Mouse (Mus musculus) stomach, postnatal 0 days (tissue): ENCODE data around the gene Wdr11. TPM values are rescaled to one million over a fixed set of nuclear protein-coding genes. Genes with fewer than 3 reads are reported as not detected.

ENCODE experiments used
- ATAC-seq: fragments of 200-750 bp; cut with Nextera tagmentation; 2 replicates; pipeline ENCODE4 v1.8.0; 2017; ENCODE audit not compliant: low FRiP score, low TSS enrichment
- DNase-seq: peaks from one replicate; pipeline ENCODE4 v3.0.0-alpha.2; 2016; ENCODE audit warnings: low spot score
- H3K27ac ChIP-seq: fragments of 300-500 bp; sonication (generic); replicated peaks from 2 replicates; pipeline ENCODE4 v1.5.1; 2014; ENCODE audit warnings: mild to moderate bottlenecking, control low read depth
- H3K27me3 ChIP-seq: fragments of 300-500 bp; sonication (generic); 2 replicates; pipeline ENCODE4 v1.6.1; 2014; ENCODE audit warnings: low read length; ENCODE audit not compliant: control insufficient read depth, insufficient read depth
- H3K36me3 ChIP-seq: fragments of 300-500 bp; sonication (generic); 2 replicates; pipeline ENCODE4 v1.6.1; 2014; ENCODE audit warnings: low read length, mixed read lengths; ENCODE audit not compliant: control insufficient read depth, insufficient read depth
- H3K4me1 ChIP-seq: fragments of 300-500 bp; sonication (generic); replicated peaks from 2 replicates; pipeline ENCODE4 v1.6.1; 2014; ENCODE audit warnings: antibody characterized with exemption; ENCODE audit not compliant: control insufficient read depth, insufficient read depth
- H3K4me2 ChIP-seq: fragments of 300-500 bp; sonication (generic); replicated peaks from 2 replicates; pipeline ENCODE4 v1.6.1; 2014; ENCODE audit warnings: low read depth, mild to moderate bottlenecking, control low read depth, moderate library complexity
- H3K4me3 ChIP-seq: fragments of 300-500 bp; sonication (generic); 2 replicates; pipeline ENCODE4 v1.5.1; 2014; ENCODE audit warnings: low read depth, low read length, control low read depth
- H3K9ac ChIP-seq: fragments of 300-500 bp; sonication (generic); 2 replicates; pipeline ENCODE4 v1.6.1; 2014; ENCODE audit warnings: mild to moderate bottlenecking, low read length, control low read depth, mixed read lengths
- H3K9me3 ChIP-seq: fragments of 300-500 bp; sonication (generic); 2 replicates; pipeline ENCODE4 v1.6.1; 2016; ENCODE audit warnings: low read length; ENCODE audit not compliant: control insufficient read depth
- CTCF ChIP-seq: IDR thresholded peaks from 2 replicates; pipeline ENCODE4 v1.5.1; 2016; ENCODE audit warnings: antibody characterized with exemption, low read depth, mild to moderate bottlenecking, moderate library complexity
- EP300 ChIP-seq: optimal IDR thresholded peaks from 2 replicates; pipeline ENCODE3; 2016; ENCODE audit warnings: antibody characterized with exemption
- WGBS: fragments of 180-500 bp; shearing (Covaris S2); extraction: QIAGEN DNeasy Blood & Tissue Kit; methylation state at CpG from one replicate; pipeline ENCODE4 v1.1.7; 2014; 5-methylcytosine and 5-hydroxymethylcytosine counted together
- polyA plus RNA-seq: library from polyadenylated mRNA; unstranded; fragments of >200 nt; fragmentation: Nextera tagmentation; extraction: Ambion mirVana; gene quantifications from 2 replicates; pipeline ENCODE4 v1.2.1, GENCODE M21; 2015

Wdr11 gene
- polyA plus RNA-seq, 1 experiment from 2014 or later, result 13.9 TPM

DNA sequence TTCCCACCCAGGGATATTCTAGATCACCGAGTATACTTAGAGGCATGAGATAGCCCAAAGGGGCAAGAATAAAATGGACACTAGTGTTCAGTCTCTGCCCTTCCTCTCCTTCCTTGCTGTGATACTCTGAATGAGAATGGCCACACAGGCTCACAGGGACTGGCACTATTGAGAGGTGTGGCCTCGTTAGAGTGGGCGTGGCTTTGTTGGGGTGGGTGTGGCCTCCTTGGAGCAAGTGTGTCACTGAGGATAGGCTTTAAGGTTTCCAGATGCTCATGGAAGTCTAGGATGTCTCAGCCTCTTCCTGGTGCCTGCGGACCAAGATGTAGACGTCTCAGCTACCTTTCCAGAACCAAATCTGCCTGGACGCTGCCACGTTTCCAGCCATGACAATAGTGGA is 56.1 kb downstream of the Wdr11 start:
- no peaks in the 10 kb centered on the region for H3K27me3 ChIP-seq
- no peak overlapping the region for H3K4me2 ChIP-seq
- no peak overlapping the region for H3K4me3 ChIP-seq
- H3K9me3 ChIP-seq, result no peaks in the 10 kb centered on the region
- H3K36me3 ChIP-seq, result no peaks in the 10 kb centered on the region
- DNase-seq (peak; percentile 50), ATAC-seq (no peak)
- TF ChIP-seq EP300 (no peak), CTCF (no peak)
- H3K27ac ChIP-seq, result no peak overlapping the region
- 73% methylated on average over 7 of the region's 7 CpGs for WGBS
- H3K4me1 ChIP-seq, result no peaks in the 10 kb centered on the region
- no peak overlapping the region for H3K9ac ChIP-seq

DNA sequence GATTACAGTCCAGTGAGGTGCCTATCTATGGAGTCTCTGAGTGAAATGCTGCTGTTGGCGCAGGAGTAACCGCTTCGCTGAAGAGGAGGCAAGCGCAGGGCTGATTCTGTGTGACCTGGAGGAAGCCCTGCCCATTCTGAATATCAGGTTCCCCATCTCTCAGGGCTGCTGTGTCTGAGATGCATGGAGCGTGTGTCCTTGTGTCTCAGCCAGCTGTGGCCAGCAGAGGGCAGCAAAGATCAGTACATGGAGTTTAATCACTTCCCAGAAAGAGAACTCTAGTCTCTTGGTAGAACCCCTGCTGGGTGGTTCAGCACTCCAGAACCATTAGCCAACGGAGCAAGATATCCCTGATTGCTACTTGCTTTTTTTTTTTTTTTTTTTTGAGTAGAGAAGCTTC is 57.3 kb downstream of the Wdr11 start:
- H3K27me3 ChIP-seq, result no peaks in the 10 kb centered on the region
- no peaks in the 10 kb centered on the region for H3K9me3 ChIP-seq
- peak; percentile 31; the same call in 1 of the 2 replicates for ATAC-seq
- DNase-seq, result peak; percentile 87
- no peaks in the 10 kb centered on the region for H3K4me1 ChIP-seq
- H3K4me2 ChIP-seq, result no peak overlapping the region
- no peak overlapping the region for H3K4me3 ChIP-seq
- WGBS, result 0% methylated on average over 6 of the region's 6 CpGs
- H3K36me3 ChIP-seq, result no peaks in the 10 kb centered on the region
- H3K9ac ChIP-seq, result no peak overlapping the region
- TF ChIP-seq CTCF (peak; percentile 95), EP300 (no peak)
- no peak overlapping the region for H3K27ac ChIP-seq

DNA sequence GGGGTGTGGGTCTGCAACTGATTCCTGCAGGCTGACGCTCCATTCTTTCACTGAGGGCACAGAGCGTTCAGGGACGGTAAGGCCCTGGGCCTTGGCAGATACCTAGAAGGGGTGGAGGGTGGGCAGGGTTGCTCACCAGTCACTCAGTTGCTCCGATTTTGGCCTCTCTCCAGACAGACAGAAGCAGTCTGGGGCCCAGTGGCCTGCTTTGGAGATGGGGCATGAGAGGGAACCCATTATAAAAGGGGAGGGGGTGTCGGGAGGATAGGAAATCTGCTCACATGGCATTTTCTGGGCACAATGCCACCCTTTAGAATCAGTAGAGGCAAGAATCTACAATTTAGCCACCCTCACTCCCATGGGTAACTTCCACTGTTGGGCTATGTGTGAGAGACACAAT is 59.1 kb downstream of the Wdr11 start:
- H3K4me2 ChIP-seq, result no peak overlapping the region
- H3K27me3 ChIP-seq, result no peaks in the 10 kb centered on the region
- H3K4me1 ChIP-seq, result no peaks in the 10 kb centered on the region; the same call in 1 of the 2 replicates
- peak overlapping the region; percentile 81 for H3K27ac ChIP-seq
- H3K9me3 ChIP-seq, result no peaks in the 10 kb centered on the region
- H3K36me3 ChIP-seq, result no peaks in the 10 kb centered on the region
- no peak overlapping the region for H3K9ac ChIP-seq
- no peak for TF ChIP-seq EP300
- H3K4me3 ChIP-seq, result no peak overlapping the region
- no peak for ATAC-seq
- DNase-seq, result no peak
- 78% methylated on average over 5 of the region's 5 CpGs for WGBS

GRCm38 (mm10) chr7:129651781-129652180 is 60.1 kb downstream of the Wdr11 start:
- DNase-seq (peak; percentile 79), ATAC-seq (peak; percentile 77)
- TF ChIP-seq CTCF (no peak), EP300 (no peak)
- Histone ChIP-seq H3K27me3 (no peaks in the 10 kb centered on the region), H3K4me3 (no peak overlapping the region), H3K9ac (0 out of 2 replicates have a peak overlapping the region, but pooled peaks have one; percentile 8), H3K36me3 (no peaks in the 10 kb centered on the region), H3K4me1 (no peaks in the 10 kb centered on the region; the same call in 1 of the 2 replicates), H3K4me2 (no peak overlapping the region), H3K27ac (peak overlapping the region; percentile 81), H3K9me3 (no peaks in the 10 kb centered on the region)
- WGBS, result 35% methylated on average over 7 of the region's 7 CpGs

DNA sequence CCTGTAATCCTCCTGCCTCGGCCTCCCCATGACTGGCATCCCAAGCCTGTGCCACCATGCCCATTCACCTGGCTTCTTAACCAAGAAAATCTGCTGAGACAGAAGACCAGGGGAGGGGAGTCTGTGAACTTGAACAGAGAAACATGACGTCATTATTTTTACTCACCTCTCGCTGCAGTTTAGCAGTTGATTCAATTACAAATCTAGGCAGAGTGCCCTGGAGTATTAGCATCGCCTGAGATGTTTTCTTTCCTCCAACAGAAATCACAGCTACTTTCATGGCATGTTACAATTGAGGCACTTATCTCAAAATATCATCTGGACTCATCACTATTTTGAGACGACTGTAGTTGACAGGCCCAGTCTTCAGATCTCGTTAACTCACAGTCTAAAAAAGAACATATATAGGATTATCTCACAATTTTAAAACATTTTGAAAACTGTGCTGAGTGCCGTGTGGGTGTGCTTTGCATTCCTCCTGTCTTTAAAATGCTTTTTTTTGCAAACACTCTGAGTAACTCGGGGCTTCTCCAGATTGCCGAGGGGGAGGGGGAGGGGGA is 61.3 kb downstream of the Wdr11 start:
- no peak for DNase-seq
- TF ChIP-seq CTCF (no peak), EP300 (no peak)
- H3K9me3 ChIP-seq, result no peaks in the 10 kb centered on the region
- no peaks in the 10 kb centered on the region for H3K27me3 ChIP-seq
- H3K27ac ChIP-seq, result peak overlapping the region; percentile 79; the same call in 1 of the 2 replicates
- H3K4me2 ChIP-seq, result no peak overlapping the region
- no peak overlapping the region for H3K9ac ChIP-seq
- ATAC-seq, result no peak
- 37% methylated on average over 9 of the region's 9 CpGs for WGBS
- H3K4me1 ChIP-seq, result no peaks in the 10 kb centered on the region; the same call in 1 of the 2 replicates
- no peak overlapping the region for H3K4me3 ChIP-seq
- H3K36me3 ChIP-seq, result no peaks in the 10 kb centered on the region

GRCm38 (mm10) chr7:129653791-129654271 is 62.2 kb downstream of the Wdr11 start:
- DNase-seq (peak; percentile 90), ATAC-seq (peak; percentile 55; the same call in 1 of the 2 replicates)
- Histone ChIP-seq H3K36me3 (no peaks in the 10 kb centered on the region), H3K27me3 (no peaks in the 10 kb centered on the region), H3K9me3 (no peaks in the 10 kb centered on the region), H3K27ac (0 out of 2 replicates have a peak overlapping the region, but pooled peaks have one; percentile 13), H3K4me3 (no peak overlapping the region), H3K4me2 (no peak overlapping the region), H3K9ac (no peak overlapping the region), H3K4me1 (peaks cover 2% of the 10 kb centered on the region; the same call in 1 of the 2 replicates)
- TF ChIP-seq CTCF (peak; percentile 100), EP300 (no peak)
- 9% methylated on average over 11 of the region's 11 CpGs for WGBS
